8 mouse cellular contexts compared by ENCODE assay signal in the genomic region with DNA sequence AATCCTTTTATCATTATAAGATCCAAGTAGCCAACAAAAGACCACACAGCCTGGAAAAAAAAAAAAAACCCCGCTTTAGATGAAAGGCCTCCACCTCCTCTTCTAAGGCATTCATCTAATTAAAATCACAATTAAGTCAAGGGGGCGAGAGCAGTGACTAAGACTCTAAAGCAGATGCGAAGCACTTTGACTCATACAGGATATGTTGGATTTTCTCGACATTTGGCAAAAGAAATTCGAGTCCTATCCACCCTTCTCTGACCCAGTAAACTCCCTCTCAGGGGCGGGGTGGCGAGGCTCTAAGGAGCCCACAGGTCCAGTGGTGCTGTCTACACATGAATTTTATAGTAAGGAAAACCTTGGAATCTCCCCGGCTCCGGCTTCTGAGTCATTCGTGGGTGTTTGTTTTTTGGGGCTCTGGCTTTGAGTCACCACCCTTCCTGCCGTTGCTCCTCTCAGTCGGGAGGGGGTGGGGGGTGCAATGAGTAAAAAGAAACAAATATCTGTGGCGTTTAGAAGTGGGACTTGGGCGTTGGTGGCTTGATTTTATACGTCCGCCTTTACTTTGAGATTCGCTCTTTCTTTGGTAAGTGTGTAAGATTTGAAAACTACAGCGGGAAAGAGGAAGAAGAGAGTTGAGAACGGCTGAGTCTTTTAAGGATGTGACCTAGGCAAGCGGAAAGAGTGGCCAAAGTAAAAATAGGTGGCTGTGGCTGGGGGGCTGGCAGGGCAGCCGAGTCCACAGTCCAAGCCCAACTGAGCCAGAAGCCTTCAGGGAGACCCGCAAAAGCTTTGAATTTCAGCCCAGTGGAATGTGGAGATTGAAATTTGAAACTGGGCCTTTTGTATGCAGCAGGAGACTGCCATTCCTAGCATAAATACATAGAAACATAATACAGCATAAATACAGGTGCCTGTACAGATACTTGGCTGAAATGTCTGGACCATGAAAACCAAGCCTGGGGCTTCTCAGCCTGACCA.
DNase-seq lines count a peak whose midpoint lies in the region; ATAC-seq and TF ChIP-seq lines count a peak whose summit lies in the region.

No protein-coding gene starts in this region.

- H3K4me3 ChIP-seq in cerebellum, adult 2 months (replicated peaks; ENCODE audit: insufficient read depth, low read depth, low read length): peak overlapping the region; percentile 29
- H3K4me3 ChIP-seq in embryonic facial prominence, embryonic 10.5 days: peak overlapping the region; percentile 51
- peak overlapping the region; percentile 31 for H3K4me3 ChIP-seq in intestine, postnatal 0 days (ENCODE audit: low read depth, low read length)
- H3K4me3 ChIP-seq in limb, embryonic 11.5 days (ENCODE audit: low read depth, low read length): peak overlapping the region; percentile 15; the same call in 1 of the 2 replicates
- H3K4me3 ChIP-seq in midbrain, embryonic 12.5 days: peak overlapping the region; percentile 24

- H3K4me1 ChIP-seq in cerebellum, adult 2 months (ENCODE audit: control insufficient read depth, insufficient read depth, low read length): no peaks in the 10 kb centered on the region
- H3K4me1 ChIP-seq in embryonic facial prominence, embryonic 10.5 days: peaks cover 27% of the 10 kb centered on the region
- 0 out of 2 replicates have a peak, but pooled peaks cover 4% of the 10 kb centered on the region for H3K4me1 ChIP-seq in intestine, postnatal 0 days (replicated peaks; ENCODE audit: control insufficient read depth, insufficient read depth, low read length)
- peaks cover 3% of the 10 kb centered on the region; the same call in 1 of the 2 replicates for H3K4me1 ChIP-seq in limb, embryonic 11.5 days (ENCODE audit: control insufficient read depth, insufficient read depth, low read length)
- H3K4me1 ChIP-seq in midbrain, embryonic 12.5 days: 0 out of 2 replicates have a peak, but pooled peaks cover 15% of the 10 kb centered on the region

- no peaks in the 10 kb centered on the region for H3K36me3 ChIP-seq in embryonic facial prominence, embryonic 10.5 days (replicated peaks)
- H3K36me3 ChIP-seq in intestine, postnatal 0 days (ENCODE audit: control insufficient read depth, insufficient read depth): no peaks in the 10 kb centered on the region
- no peaks in the 10 kb centered on the region for H3K36me3 ChIP-seq in limb, embryonic 11.5 days (ENCODE audit: control insufficient read depth, insufficient read depth, low read length)
- no peaks in the 10 kb centered on the region for H3K36me3 ChIP-seq in midbrain, embryonic 12.5 days

- DNase-seq in cerebellum, adult 2 months: peak in 1 of 2 experiments; percentile 13
- no peak for DNase-seq in cerebellum, postnatal 4 days (ENCODE audit: low spot score in 2 of 2)
- DNase-seq in embryonic facial prominence, embryonic 10.5 days (ENCODE audit: low spot score): peak; percentile 49
- peak; percentile 55 for DNase-seq in limb, embryonic 11.5 days (ENCODE audit: low spot score)
- DNase-seq in spleen, postnatal 36 days (ENCODE audit: low spot score in 2 of 2): peak; percentile 39 to 52

- no peaks in the 10 kb centered on the region for H3K9me3 ChIP-seq in embryonic facial prominence, embryonic 10.5 days
- no peaks in the 10 kb centered on the region for H3K9me3 ChIP-seq in intestine, postnatal 0 days (ENCODE audit: control insufficient read depth)
- H3K9me3 ChIP-seq in limb, embryonic 11.5 days (ENCODE audit: control insufficient read depth, low read length): no peaks in the 10 kb centered on the region
- H3K9me3 ChIP-seq in midbrain, embryonic 12.5 days: no peaks in the 10 kb centered on the region

- TF ChIP-seq CTCF in cerebellum, adult 2 months (IDR thresholded peaks at IDR 0.05; ENCODE audit: borderline replicate concordance, insufficient read depth, low read depth, low read length): no peak
- TF ChIP-seq CTCF in intestine, postnatal 0 days (IDR thresholded peaks at IDR 0.05; ENCODE audit: low read depth): no peak

- H3K4me2 ChIP-seq in intestine, postnatal 0 days (replicated peaks; ENCODE audit: low read depth): peak overlapping the region; percentile 64
- peak overlapping the region; percentile 33 for H3K4me2 ChIP-seq in limb, embryonic 11.5 days (ENCODE audit: low read depth, severe bottlenecking)
- peak overlapping the region; percentile 50 for H3K4me2 ChIP-seq in midbrain, embryonic 12.5 days (replicated peaks)

- peak; percentile 87 for ATAC-seq in granulocyte monocyte progenitor cell, adult 5-6 weeks (replicated peaks; ENCODE audit: poor library complexity, severe bottlenecking)
- ATAC-seq in intestine, postnatal 0 days: no peak
- peak; percentile 44; the same call in 1 of the 2 replicates for ATAC-seq in limb, embryonic 11.5 days (ENCODE audit: insufficient number of reproducible peaks, low FRiP score, low TSS enrichment, low read depth)
- ATAC-seq in midbrain, embryonic 12.5 days (ENCODE audit: low FRiP score, low read depth): peak; percentile 64

- 12% methylated on average over 22 of the region's 22 CpGs for WGBS in cerebellum, adult 2 months
- 5% methylated on average over 22 of the region's 22 CpGs for WGBS in embryonic facial prominence, embryonic 10.5 days
- WGBS in intestine, postnatal 0 days: 15% methylated on average over 22 of the region's 22 CpGs
- WGBS in limb, embryonic 11.5 days: 5% methylated on average over 22 of the region's 22 CpGs
- 4% methylated on average over 22 of the region's 22 CpGs for WGBS in midbrain, embryonic 12.5 days

- H3K27me3 ChIP-seq in cerebellum, adult 2 months (ENCODE audit: control insufficient read depth, insufficient read depth, low read length): no peaks in the 10 kb centered on the region; the same call in 1 of the 2 replicates
- no peaks in the 10 kb centered on the region; the same call in 1 of the 2 replicates for H3K27me3 ChIP-seq in embryonic facial prominence, embryonic 10.5 days (replicated peaks; ENCODE audit: low read depth, poor library complexity, severe bottlenecking)
- no peaks in the 10 kb centered on the region for H3K27me3 ChIP-seq in intestine, postnatal 0 days (replicated peaks; ENCODE audit: control insufficient read depth, insufficient read depth, low read length)
- no peaks in the 10 kb centered on the region for H3K27me3 ChIP-seq in limb, embryonic 11.5 days (ENCODE audit: control insufficient read depth, insufficient read depth, low read length)
- H3K27me3 ChIP-seq in midbrain, embryonic 12.5 days: no peaks in the 10 kb centered on the region; the same call in 1 of the 2 replicates

- H3K27ac ChIP-seq in cerebellum, adult 2 months (ENCODE audit: insufficient read depth, low read length): no peak overlapping the region
- H3K27ac ChIP-seq in embryonic facial prominence, embryonic 10.5 days (replicated peaks): peak overlapping the region; percentile 79
- no peak overlapping the region for H3K27ac ChIP-seq in intestine, postnatal 0 days (ENCODE audit: low read depth, low read length)
- H3K27ac ChIP-seq in limb, embryonic 11.5 days (replicated peaks; ENCODE audit: low read depth, low read length): no peak overlapping the region
- no peak overlapping the region for H3K27ac ChIP-seq in midbrain, embryonic 12.5 days (replicated peaks)

- TF ChIP-seq POLR2A in cerebellum, adult 2 months (IDR thresholded peaks at IDR 0.05; ENCODE audit: borderline replicate concordance, insufficient read depth, low read length): no peak

- peak overlapping the region; percentile 17; the same call in 1 of the 2 replicates for H3K9ac ChIP-seq in intestine, postnatal 0 days (ENCODE audit: low read depth, low read length)
- no peak overlapping the region for H3K9ac ChIP-seq in limb, embryonic 11.5 days (ENCODE audit: low read length)
- H3K9ac ChIP-seq in midbrain, embryonic 12.5 days (replicated peaks): no peak overlapping the region; the same call in 1 of the 2 replicates

Comparison
In these comparisons a context has a peak if more than half of its experiments do, and no peak if none do; other contexts are left out.
1. DNase-seq: peak in embryonic facial prominence, embryonic 10.5 days (single experiment), limb, embryonic 11.5 days (single experiment) and spleen, postnatal 36 days (2 of 2); none in cerebellum, postnatal 4 days (0 of 2).
2. Peak in every context shown above with its lines, with median percentiles within 50 percentile points of each other: H3K4me3 ChIP-seq and H3K4me2 ChIP-seq.